Mouse (Mus musculus): Measurements from ENCODE around the gene Tifab. TPM values are rescaled to one million over a fixed set of nuclear protein-coding genes. Genes with fewer than 3 reads are reported as not detected.

Gene Tifab
- polyA plus RNA-seq, 1 experiment = 13.9 TPM

- DNase-seq = no peak
- Histone ChIP-seq H3K4me1 (ENCODE audit: control insufficient read depth, insufficient read depth, low read length) (no peaks in the 10 kb centered on the region; the same call in 1 of the 2 replicates), H3K4me3 (replicated peaks; ENCODE audit: extremely low read depth, low read depth, low read length) (no peak overlapping the region)
- 39% methylated on average over 2 of the region's 2 CpGs for WGBS
- no peak for TF ChIP-seq CTCF (IDR thresholded peaks at IDR 0.05; ENCODE audit: insufficient read depth, low read length)
Measured at GRCm38 (mm10) chr13:56144021-56144420, 34.7 kb downstream of the Tifab start.

- Histone ChIP-seq H3K4me3 (replicated peaks; ENCODE audit: extremely low read depth, low read depth, low read length) (no peak overlapping the region), H3K4me1 (ENCODE audit: control insufficient read depth, insufficient read depth, low read length) (no peaks in the 10 kb centered on the region; the same call in 1 of the 2 replicates)
- WGBS = 45% methylated on average over 7 of the region's 7 CpGs
- no peak for TF ChIP-seq CTCF (IDR thresholded peaks at IDR 0.05; ENCODE audit: insufficient read depth, low read length)
- TF ChIP-seq POLR2A (IDR thresholded peaks at IDR 0.05; ENCODE audit: borderline replicate concordance, extremely low read depth, low read depth, low read length) = no peak
- DNase-seq = no peak
Measured at GRCm38 (mm10) chr13:56143151-56143513, 35.6 kb downstream of the Tifab start.

GRCm38 (mm10) chr13:56142382-56143150, 36.1 kb downstream of the Tifab start:
- DNase-seq = no peak
- TF ChIP-seq POLR2A (IDR thresholded peaks at IDR 0.05; ENCODE audit: borderline replicate concordance, extremely low read depth, low read depth, low read length) (no peak), CTCF (IDR thresholded peaks at IDR 0.05; ENCODE audit: insufficient read depth, low read length) (no peak)
- WGBS = 41% methylated on average over 10 of the region's 11 CpGs
- H3K4me3 ChIP-seq (replicated peaks; ENCODE audit: extremely low read depth, low read depth, low read length) = no peak overlapping the region
- no peaks in the 10 kb centered on the region; the same call in 1 of the 2 replicates for H3K4me1 ChIP-seq (ENCODE audit: control insufficient read depth, insufficient read depth, low read length)

- WGBS = 45% methylated on average over 6 of the region's 6 CpGs
- DNase-seq = no peak
- H3K4me1 ChIP-seq (ENCODE audit: control insufficient read depth, insufficient read depth, low read length) = no peaks in the 10 kb centered on the region; the same call in 1 of the 2 replicates
- TF ChIP-seq POLR2A (IDR thresholded peaks at IDR 0.05; ENCODE audit: borderline replicate concordance, extremely low read depth, low read depth, low read length) = no peak
- no peak for TF ChIP-seq CTCF (IDR thresholded peaks at IDR 0.05; ENCODE audit: insufficient read depth, low read length)
- H3K4me3 ChIP-seq (replicated peaks; ENCODE audit: extremely low read depth, low read depth, low read length) = no peak overlapping the region
Measured at GRCm38 (mm10) chr13:56139167-56139751, 39.4 kb downstream of the Tifab start.

GRCm38 (mm10) chr13:56136200-56136599, 42.5 kb downstream of the Tifab start, which contains the start of gene H2afy:
Gene H2afy (minus strand): TSS chr13:56136361.
- TF ChIP-seq POLR2A (IDR thresholded peaks at IDR 0.05; ENCODE audit: borderline replicate concordance, extremely low read depth, low read depth, low read length) (no peak), CTCF (IDR thresholded peaks at IDR 0.05; ENCODE audit: insufficient read depth, low read length) (no peak)
- WGBS = 96% methylated on average over 2 of the region's 2 CpGs
- Histone ChIP-seq H3K4me3 (replicated peaks; ENCODE audit: extremely low read depth, low read depth, low read length) (peak within 1 kb of the TSS; percentile 78), H3K4me1 (ENCODE audit: control insufficient read depth, insufficient read depth, low read length) (peaks cover 10% of the 10 kb centered on the region; the same call in 1 of the 2 replicates)
- no peak for DNase-seq

GRCm38 (mm10) chr13:56135231-56136052, 43.2 kb downstream of the Tifab start:
- peak; percentile 91 for DNase-seq
- 2% methylated on average over 76 of the region's 89 CpGs for WGBS
- no peak for TF ChIP-seq CTCF (IDR thresholded peaks at IDR 0.05; ENCODE audit: insufficient read depth, low read length)
- peak; percentile 53; the same call in 1 of the 2 replicates for TF ChIP-seq POLR2A (IDR thresholded peaks at IDR 0.05; ENCODE audit: borderline replicate concordance, extremely low read depth, low read depth, low read length)

GRCm38 (mm10) chr13:56134631-56135181, 44.0 kb downstream of the Tifab start:
- Histone ChIP-seq H3K4me3 (replicated peaks; ENCODE audit: extremely low read depth, low read depth, low read length) (peak overlapping the region; percentile 78), H3K4me1 (ENCODE audit: control insufficient read depth, insufficient read depth, low read length) (peaks cover 10% of the 10 kb centered on the region; the same call in 1 of the 2 replicates)
- TF ChIP-seq POLR2A (IDR thresholded peaks at IDR 0.05; ENCODE audit: borderline replicate concordance, extremely low read depth, low read depth, low read length) (no peak), CTCF (IDR thresholded peaks at IDR 0.05; ENCODE audit: insufficient read depth, low read length) (no peak)
- WGBS = under 1% methylated on average over 50 of the region's 50 CpGs
- peak; percentile 57 for DNase-seq

More at GRCm38 (mm10) chr13:56135231-56136052, 43.2 kb downstream of the Tifab start:
- Histone ChIP-seq H3K4me1 (ENCODE audit: control insufficient read depth, insufficient read depth, low read length) (peaks cover 10% of the 10 kb centered on the region; the same call in 1 of the 2 replicates), H3K4me3 (replicated peaks; ENCODE audit: extremely low read depth, low read depth, low read length) (peak overlapping the region; percentile 78)

- DNase-seq = no peak
- 30% methylated on average over 5 of the region's 5 CpGs for WGBS
- Histone ChIP-seq H3K4me3 (replicated peaks; ENCODE audit: extremely low read depth, low read depth, low read length) (peak overlapping the region; percentile 78), H3K4me1 (ENCODE audit: control insufficient read depth, insufficient read depth, low read length) (peaks cover 10% of the 10 kb centered on the region; the same call in 1 of the 2 replicates)
- no peak for TF ChIP-seq POLR2A (IDR thresholded peaks at IDR 0.05; ENCODE audit: borderline replicate concordance, extremely low read depth, low read depth, low read length)
Measured at GRCm38 (mm10) chr13:56134031-56134430, 44.7 kb downstream of the Tifab start.

- peaks cover 10% of the 10 kb centered on the region; the same call in 1 of the 2 replicates for H3K4me1 ChIP-seq (ENCODE audit: control insufficient read depth, insufficient read depth, low read length)
- no peak overlapping the region for H3K4me3 ChIP-seq (replicated peaks; ENCODE audit: extremely low read depth, low read depth, low read length)
- TF ChIP-seq CTCF (IDR thresholded peaks at IDR 0.05; ENCODE audit: insufficient read depth, low read length) (no peak), POLR2A (IDR thresholded peaks at IDR 0.05; ENCODE audit: borderline replicate concordance, extremely low read depth, low read depth, low read length) (no peak)
- 59% methylated on average over 7 of the region's 7 CpGs for WGBS
- DNase-seq = no peak
Measured at GRCm38 (mm10) chr13:56132941-56133340, 45.7 kb downstream of the Tifab start.

All from lung, adult 2 months (tissue).